Mouse (Mus musculus) embryonic facial prominence, embryonic 15.5 days (tissue): ENCODE data around the gene Tent4b. TPM values are rescaled to one million over a fixed set of nuclear protein-coding genes. Genes with fewer than 3 reads are reported as not detected.

Experiments
- ATAC-seq: fragments of 200-750 bp; cut with Nextera tagmentation; 2 replicates; pipeline ENCODE4 v1.8.0; 2017; ENCODE audit warnings: low read depth, moderate TSS enrichment; ENCODE audit not compliant: insufficient number of reproducible peaks, low FRiP score, low TSS enrichment
- H3K27ac ChIP-seq: fragments of 300-500 bp; sonication (generic); replicated peaks from 2 replicates; pipeline ENCODE4 v1.5.1; 2015; ENCODE audit warnings: mild to moderate bottlenecking, inconsistent platforms
- H3K27me3 ChIP-seq: fragments of 300-500 bp; sonication (generic); 2 replicates; pipeline ENCODE4 v1.6.1; 2015; ENCODE audit warnings: inconsistent platforms
- H3K36me3 ChIP-seq: fragments of 300-500 bp; sonication (generic); 2 replicates; pipeline ENCODE4 v1.6.1; 2015; ENCODE audit warnings: mild to moderate bottlenecking, inconsistent platforms
- H3K4me1 ChIP-seq: fragments of 300-500 bp; sonication (generic); 2 replicates; pipeline ENCODE4 v1.6.1; 2015; ENCODE audit warnings: inconsistent platforms
- H3K4me2 ChIP-seq: fragments of 300-500 bp; sonication (generic); replicated peaks from 2 replicates; pipeline ENCODE4 v1.6.1; 2015; ENCODE audit warnings: mild to moderate bottlenecking, inconsistent platforms
- H3K4me3 ChIP-seq: fragments of 300-500 bp; sonication (generic); replicated peaks from 2 replicates; pipeline ENCODE4 v1.5.1; 2015; ENCODE audit warnings: mild to moderate bottlenecking, inconsistent platforms
- H3K9ac ChIP-seq: fragments of 300-500 bp; sonication (generic); 2 replicates; pipeline ENCODE4 v1.6.1; 2015; ENCODE audit warnings: inconsistent platforms
- H3K9me3 ChIP-seq: fragments of 300-500 bp; sonication (generic); replicated peaks from 2 replicates; pipeline ENCODE4 v1.6.1; 2016; ENCODE audit warnings: inconsistent platforms
- WGBS: fragments of 180-500 bp; shearing (Covaris S2); methylation state at CpG from one replicate; pipeline ENCODE4 v1.1.7; 2015; 5-methylcytosine and 5-hydroxymethylcytosine counted together
- polyA plus RNA-seq: library from polyadenylated mRNA; unstranded; fragments of >200 nt; fragmentation: Nextera tagmentation; extraction: Ambion mirVana; gene quantifications from 2 replicates; pipeline ENCODE4 v1.2.1, GENCODE M21; 2015

Tent4b gene
- polyA plus RNA-seq, 1 experiment from 2014 or later, result 8.6 TPM

GRCm38 (mm10) chr8:88228800-88229199 lies 29.8 kb downstream of the Tent4b start:
- H3K4me3 ChIP-seq, result no peak overlapping the region
- H3K36me3 ChIP-seq, result no peaks in the 10 kb centered on the region
- H3K4me1 ChIP-seq, result peaks cover 16% of the 10 kb centered on the region
- H3K27me3 ChIP-seq, result no peaks in the 10 kb centered on the region
- WGBS, result 57% methylated on average over 1 of the region's 1 CpGs
- ATAC-seq, result no peak
- no peak overlapping the region for H3K4me2 ChIP-seq
- H3K9me3 ChIP-seq, result no peaks in the 10 kb centered on the region
- no peak overlapping the region for H3K27ac ChIP-seq
- H3K9ac ChIP-seq, result no peak overlapping the region

GRCm38 (mm10) chr8:88236666-88237065 lies 37.7 kb downstream of the Tent4b start:
- H3K36me3 ChIP-seq, result no peaks in the 10 kb centered on the region
- no peaks in the 10 kb centered on the region for H3K27me3 ChIP-seq
- no peaks in the 10 kb centered on the region for H3K9me3 ChIP-seq
- ATAC-seq, result no peak
- 64% methylated on average over 2 of the region's 2 CpGs for WGBS
- H3K4me2 ChIP-seq, result no peak overlapping the region
- 0 out of 2 replicates have a peak, but pooled peaks cover 3% of the 10 kb centered on the region for H3K4me1 ChIP-seq
- no peak overlapping the region for H3K4me3 ChIP-seq
- H3K9ac ChIP-seq, result no peak overlapping the region
- H3K27ac ChIP-seq, result no peak overlapping the region

- Histone ChIP-seq H3K27me3 (no peaks in the 10 kb centered on the region), H3K4me2 (no peak overlapping the region), H3K4me1 (0 out of 2 replicates have a peak, but pooled peaks cover 6% of the 10 kb centered on the region), H3K9ac (no peak overlapping the region), H3K27ac (no peak overlapping the region; the same call in 1 of the 2 replicates), H3K36me3 (no peaks in the 10 kb centered on the region), H3K4me3 (no peak overlapping the region), H3K9me3 (no peaks in the 10 kb centered on the region)
- no peak for ATAC-seq
- WGBS, result 57% methylated on average over 2 of the region's 2 CpGs
Measured at GRCm38 (mm10) chr8:88237606-88238005, 38.6 kb downstream of the Tent4b start.

GRCm38 (mm10) chr8:88239277-88239676 lies 40.3 kb downstream of the Tent4b start:
- Histone ChIP-seq H3K9me3 (no peaks in the 10 kb centered on the region), H3K4me3 (no peak overlapping the region), H3K9ac (no peak overlapping the region), H3K4me2 (no peak overlapping the region), H3K27ac (no peak overlapping the region), H3K36me3 (peaks cover 8% of the 10 kb centered on the region; the same call in 1 of the 2 replicates), H3K27me3 (no peaks in the 10 kb centered on the region), H3K4me1 (0 out of 2 replicates have a peak, but pooled peaks cover 6% of the 10 kb centered on the region)
- ATAC-seq, result no peak
- WGBS, result 92% methylated on average over 5 of the region's 5 CpGs

- no peaks in the 10 kb centered on the region for H3K27me3 ChIP-seq
- WGBS, result 77% methylated on average over 4 of the region's 4 CpGs
- H3K9ac ChIP-seq, result no peak overlapping the region
- H3K4me1 ChIP-seq, result 0 out of 2 replicates have a peak, but pooled peaks cover 6% of the 10 kb centered on the region
- H3K36me3 ChIP-seq, result peaks cover 18% of the 10 kb centered on the region; the same call in 1 of the 2 replicates
- no peak overlapping the region for H3K4me2 ChIP-seq
- H3K27ac ChIP-seq, result no peak overlapping the region
- no peak for ATAC-seq
- no peak overlapping the region for H3K4me3 ChIP-seq
- no peaks in the 10 kb centered on the region for H3K9me3 ChIP-seq
Measured at GRCm38 (mm10) chr8:88241871-88242270, 42.9 kb downstream of the Tent4b start.

- ATAC-seq, result no peak
- Histone ChIP-seq H3K9ac (no peak overlapping the region), H3K9me3 (no peaks in the 10 kb centered on the region), H3K4me2 (no peak overlapping the region), H3K4me1 (0 out of 2 replicates have a peak, but pooled peaks cover 6% of the 10 kb centered on the region), H3K36me3 (peaks cover 34% of the 10 kb centered on the region; the same call in 1 of the 2 replicates), H3K27ac (no peak overlapping the region), H3K4me3 (no peak overlapping the region), H3K27me3 (no peaks in the 10 kb centered on the region)
- WGBS, result 85% methylated on average over 4 of the region's 4 CpGs
Measured at GRCm38 (mm10) chr8:88244298-88244697, 45.3 kb downstream of the Tent4b start.

GRCm38 (mm10) chr8:88252791-88253190 lies 53.8 kb downstream of the Tent4b start:
- Histone ChIP-seq H3K4me2 (no peak overlapping the region), H3K4me1 (no peaks in the 10 kb centered on the region), H3K36me3 (peaks cover 54% of the 10 kb centered on the region), H3K9me3 (no peaks in the 10 kb centered on the region), H3K27me3 (no peaks in the 10 kb centered on the region), H3K27ac (no peak overlapping the region), H3K9ac (no peak overlapping the region), H3K4me3 (no peak overlapping the region)
- WGBS, result 67% methylated on average over 3 of the region's 3 CpGs
- ATAC-seq, result no peak

GRCm38 (mm10) chr8:88254957-88255356 lies 55.9 kb downstream of the Tent4b start:
- H3K9me3 ChIP-seq, result no peaks in the 10 kb centered on the region
- H3K4me1 ChIP-seq, result no peaks in the 10 kb centered on the region
- H3K36me3 ChIP-seq, result peaks cover 38% of the 10 kb centered on the region
- H3K27ac ChIP-seq, result no peak overlapping the region
- WGBS, result 82% methylated on average over 7 of the region's 7 CpGs
- H3K4me3 ChIP-seq, result no peak overlapping the region
- no peak for ATAC-seq
- H3K4me2 ChIP-seq, result no peak overlapping the region
- no peaks in the 10 kb centered on the region for H3K27me3 ChIP-seq
- no peak overlapping the region for H3K9ac ChIP-seq

GRCm38 (mm10) chr8:88258024-88258423 lies 59.0 kb downstream of the Tent4b start:
- Histone ChIP-seq H3K27me3 (no peaks in the 10 kb centered on the region), H3K27ac (no peak overlapping the region), H3K9me3 (no peaks in the 10 kb centered on the region), H3K9ac (no peak overlapping the region), H3K36me3 (peaks cover 18% of the 10 kb centered on the region; the same call in 1 of the 2 replicates), H3K4me1 (no peaks in the 10 kb centered on the region), H3K4me3 (no peak overlapping the region), H3K4me2 (no peak overlapping the region)
- ATAC-seq, result no peak
- WGBS, result 59% methylated on average over 6 of the region's 6 CpGs

GRCm38 (mm10) chr8:88258544-88258943 lies 59.5 kb downstream of the Tent4b start:
- Histone ChIP-seq H3K9me3 (no peaks in the 10 kb centered on the region), H3K4me3 (no peak overlapping the region), H3K27me3 (no peaks in the 10 kb centered on the region), H3K27ac (no peak overlapping the region), H3K4me2 (no peak overlapping the region), H3K36me3 (peaks cover 18% of the 10 kb centered on the region; the same call in 1 of the 2 replicates), H3K9ac (no peak overlapping the region), H3K4me1 (no peaks in the 10 kb centered on the region; the same call in 1 of the 2 replicates)
- WGBS, result 70% methylated on average over 11 of the region's 11 CpGs
- no peak for ATAC-seq

GRCm38 (mm10) chr8:88260466-88260980 lies 61.5 kb downstream of the Tent4b start:
- no peak overlapping the region for H3K4me2 ChIP-seq
- peaks cover 7% of the 10 kb centered on the region for H3K4me1 ChIP-seq
- WGBS, result 86% methylated on average over 7 of the region's 7 CpGs
- H3K36me3 ChIP-seq, result 0 out of 2 replicates have a peak, but pooled peaks cover 8% of the 10 kb centered on the region
- no peak for ATAC-seq
- no peaks in the 10 kb centered on the region for H3K9me3 ChIP-seq
- H3K9ac ChIP-seq, result no peak overlapping the region
- no peaks in the 10 kb centered on the region for H3K27me3 ChIP-seq
- H3K27ac ChIP-seq, result no peak overlapping the region
- no peak overlapping the region for H3K4me3 ChIP-seq
